Mouse (Mus musculus) lung, adult 2 months (tissue): ENCODE data around the gene Ndufb10. TPM values are rescaled to one million over a fixed set of nuclear protein-coding genes. Genes with fewer than 3 reads are reported as not detected.
A peak's percentile ranks its signal among the peaks of the same experiment; 100 is the strongest.

Experiments used
- DNase-seq: peaks from one replicate; pipeline ENCODE4 v3.0.0; 2022
- H3K4me1 ChIP-seq: fragments of 200-500 bp; 2 replicates; pipeline ENCODE4 v1.6.1; 2011; ENCODE audit warnings: low read length; ENCODE audit not compliant: control insufficient read depth, insufficient read depth
- H3K4me3 ChIP-seq: fragments of 200-500 bp; replicated peaks from 2 replicates; pipeline ENCODE3; 2011; ENCODE audit warnings: low read depth, mild to moderate bottlenecking, control low read depth, low read length; ENCODE audit errors: extremely low read depth
- CTCF ChIP-seq: fragments of 200-500 bp; IDR thresholded peaks from 2 replicates; pipeline ENCODE4 v1.5.1; 2011; ENCODE audit warnings: mild to moderate bottlenecking, low read length, control low read depth; ENCODE audit not compliant: insufficient read depth
- POLR2A ChIP-seq: fragments of 200-500 bp; IDR thresholded peaks from 2 replicates; pipeline ENCODE4 v1.6.1; 2011; ENCODE audit warnings: low read depth, mild to moderate bottlenecking, control low read depth, low read length, borderline replicate concordance; ENCODE audit errors: extremely low read depth
- WGBS: fragments of 180-500 bp; shearing (Covaris S2); methylation state at CpG from one replicate; pipeline ENCODE4 v1.1.7; 2018; 5-methylcytosine and 5-hydroxymethylcytosine counted together
- polyA plus RNA-seq: library from polyadenylated mRNA; depleted of rRNA; stranded (reverse); fragments of >200 nt; gene quantifications from 2 replicates; pipeline ENCODE4 v1.2.3, GENCODE M21; 2012; rRNA removed

Gene Ndufb10
- polyA plus RNA-seq: 174 and 218 TPM in 2 replicates

- H3K4me1 ChIP-seq: peaks cover 10% of the 10 kb centered on the region; the same call in 1 of the 2 replicates
- WGBS: under 1% methylated on average over 30 of the region's 30 CpGs
- TF ChIP-seq POLR2A (peak; percentile 94; the same call in 1 of the 2 replicates), CTCF (peak; percentile 88)
- DNase-seq: peak; percentile 95
- peak within 1 kb of the TSS; percentile 99 for H3K4me3 ChIP-seq
Measured at GRCm38 (mm10) chr17:24724184-24724583, at the start of gene Ndufb10. TSS of gene Ndufb10 (minus strand) at chr17:24724478.

- Histone ChIP-seq H3K4me3 (no peak overlapping the region), H3K4me1 (no peaks in the 10 kb centered on the region)
- TF ChIP-seq POLR2A (no peak), CTCF (no peak)
- 81% methylated on average over 5 of the region's 5 CpGs for WGBS
- no peak for DNase-seq
Measured at GRCm38 (mm10) chr17:24773241-24773640, 49.0 kb upstream of the Ndufb10 start.

DNA sequence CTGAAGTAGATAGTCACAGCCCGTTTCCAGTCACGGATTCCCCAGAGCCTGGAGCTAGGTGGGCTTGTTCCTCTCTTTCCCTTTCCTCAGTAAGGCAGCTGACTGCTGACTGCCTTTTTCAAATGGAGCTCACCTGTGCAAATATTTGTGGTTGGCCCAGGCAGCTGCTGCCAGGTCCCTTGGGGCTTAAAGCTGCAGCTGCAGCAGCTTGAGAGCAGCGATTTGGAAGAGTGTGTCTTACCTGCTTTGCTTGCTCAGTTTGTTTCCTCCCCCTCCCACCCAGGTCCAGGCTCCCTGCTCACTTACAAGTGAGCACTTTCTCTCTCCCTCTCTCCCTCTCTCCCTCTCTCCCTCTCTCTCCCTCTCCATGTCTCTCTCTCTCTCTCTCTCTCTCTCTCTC lies 44.9 kb upstream of the Ndufb10 start:
- H3K4me1 ChIP-seq: no peaks in the 10 kb centered on the region
- no peak overlapping the region for H3K4me3 ChIP-seq
- TF ChIP-seq POLR2A (no peak), CTCF (no peak)
- DNase-seq: no peak
- WGBS: 25% methylated on average over 3 of the region's 3 CpGs

GRCm38 (mm10) chr17:24766266-24766875 lies 42.1 kb upstream of the Ndufb10 start:
- TF ChIP-seq CTCF (no peak), POLR2A (no peak)
- no peak for DNase-seq
- no peaks in the 10 kb centered on the region for H3K4me1 ChIP-seq
- H3K4me3 ChIP-seq: no peak overlapping the region
- WGBS: 28% methylated on average over 12 of the region's 12 CpGs

GRCm38 (mm10) chr17:24765016-24765905 lies 41.0 kb upstream of the Ndufb10 start:
- 44% methylated on average over 21 of the region's 22 CpGs for WGBS
- no peak for DNase-seq
- TF ChIP-seq CTCF: no peak
- TF ChIP-seq POLR2A: no peak

GRCm38 (mm10) chr17:24761121-24761520 lies 36.8 kb upstream of the Ndufb10 start:
- no peak for DNase-seq
- 65% methylated on average over 5 of the region's 5 CpGs for WGBS
- Histone ChIP-seq H3K4me3 (no peak overlapping the region), H3K4me1 (no peaks in the 10 kb centered on the region)
- TF ChIP-seq CTCF: no peak
- no peak for TF ChIP-seq POLR2A

More at GRCm38 (mm10) chr17:24765016-24765905, 41.0 kb upstream of the Ndufb10 start:
- Histone ChIP-seq H3K4me1 (no peaks in the 10 kb centered on the region), H3K4me3 (no peak overlapping the region)

DNA sequence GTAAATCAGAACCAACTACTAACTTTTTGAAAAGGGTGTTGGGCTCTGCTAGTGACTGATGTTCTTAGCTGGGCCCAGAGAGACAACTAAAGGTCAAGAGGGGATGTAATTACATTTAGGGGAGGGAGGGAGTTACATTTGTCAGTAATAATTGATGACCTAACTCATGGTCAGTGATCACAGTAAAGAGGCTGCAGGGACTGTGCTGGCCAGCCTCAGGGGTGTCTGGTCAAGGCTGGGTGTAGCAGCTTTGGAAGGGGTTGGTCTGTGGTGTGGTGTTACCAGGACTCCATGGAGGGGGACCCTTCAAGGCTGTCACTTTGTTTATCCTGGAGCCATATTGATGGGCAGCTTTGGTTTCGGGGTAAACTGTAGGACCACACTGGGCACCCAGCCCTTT lies 33.1 kb upstream of the Ndufb10 start:
- 94% methylated on average over 1 of the region's 1 CpGs for WGBS
- Histone ChIP-seq H3K4me1 (no peaks in the 10 kb centered on the region), H3K4me3 (no peak overlapping the region)
- no peak for DNase-seq
- TF ChIP-seq CTCF: no peak
- TF ChIP-seq POLR2A: no peak

- no peaks in the 10 kb centered on the region for H3K4me1 ChIP-seq
- DNase-seq: peak; percentile 51
- 1% methylated on average over 82 of the region's 82 CpGs for WGBS
- TF ChIP-seq POLR2A (no peak), CTCF (no peak)
- peak within 1 kb of the TSS; percentile 47 for H3K4me3 ChIP-seq
Measured at GRCm38 (mm10) chr17:24752415-24753394, 28.4 kb upstream of the Ndufb10 start, which contains the start of gene Hs3st6. TSS of gene Hs3st6 (plus strand) at chr17:24752988.

- H3K4me1 ChIP-seq: no peaks in the 10 kb centered on the region
- DNase-seq: no peak
- 13% methylated on average over 4 of the region's 4 CpGs for whole genome bisulfite sequencing
- TF ChIP-seq POLR2A (no peak), CTCF (no peak)
- no peak overlapping the region for H3K4me3 ChIP-seq
Measured at GRCm38 (mm10) chr17:24751528-24751927, 27.2 kb upstream of the Ndufb10 start.
